Mouse (Mus musculus) spleen, postnatal 10 days (tissue): ENCODE measurements around the gene Igfbp5.

Source experiments
- DNase-seq, 2 experiments: peaks; one replicate each; pipeline ENCODE4 v3.0.0; 2021 to 2022; ENCODE audit warnings: low spot score in 2 of 2

Gene Igfbp5

GRCm38 (mm10) chr1:72842666-72843459 lies 31.8 kb downstream of the Igfbp5 start:
- DNase-seq = no peak

- DNase-seq = no peak
Measured at GRCm38 (mm10) chr1:72839791-72840190, 34.9 kb downstream of the Igfbp5 start.

GRCm38 (mm10) chr1:72839356-72839755 lies 35.3 kb downstream of the Igfbp5 start:
- DNase-seq = no peak

GRCm38 (mm10) chr1:72833563-72833962 lies 41.1 kb downstream of the Igfbp5 start:
- no peak for DNase-seq

- no peak for DNase-seq
Measured at GRCm38 (mm10) chr1:72832715-72833153, 42.0 kb downstream of the Igfbp5 start.

GRCm38 (mm10) chr1:72830485-72830884 lies 44.2 kb downstream of the Igfbp5 start:
- DNase-seq = no peak

GRCm38 (mm10) chr1:72828843-72829242 lies 45.8 kb downstream of the Igfbp5 start:
- DNase-seq = no peak

- DNase-seq = no peak
Measured at GRCm38 (mm10) chr1:72827411-72828315, 47.0 kb downstream of the Igfbp5 start.

GRCm38 (mm10) chr1:72826931-72827330 lies 47.8 kb downstream of the Igfbp5 start:
- no peak for DNase-seq

- DNase-seq = no peak
Measured at GRCm38 (mm10) chr1:72826446-72826845, 48.2 kb downstream of the Igfbp5 start.

GRCm38 (mm10) chr1:72825921-72826320 lies 48.8 kb downstream of the Igfbp5 start:
- no peak for DNase-seq

- DNase-seq = no peak
Measured at GRCm38 (mm10) chr1:72825286-72825685, 49.4 kb downstream of the Igfbp5 start.

GRCm38 (mm10) chr1:72824707-72825101 lies 50.0 kb downstream of the Igfbp5 start:
- no peak for DNase-seq

- DNase-seq = no peak
Measured at GRCm38 (mm10) chr1:72823751-72824706, 50.7 kb downstream of the Igfbp5 start, which contains the start of gene Igfbp2. Gene Igfbp2 (plus strand): TSS chr1:72824503.

- DNase-seq = no peak
Measured at GRCm38 (mm10) chr1:72822893-72823292, 51.8 kb downstream of the Igfbp5 start.

GRCm38 (mm10) chr1:72819995-72820394 lies 54.7 kb downstream of the Igfbp5 start:
- no peak for DNase-seq

- no peak for DNase-seq
Measured at GRCm38 (mm10) chr1:72815616-72816015, 59.1 kb downstream of the Igfbp5 start.

- DNase-seq = no peak
Measured at GRCm38 (mm10) chr1:72815184-72815583, 59.5 kb downstream of the Igfbp5 start.

GRCm38 (mm10) chr1:72813639-72814403 lies 60.9 kb downstream of the Igfbp5 start:
- DNase-seq = no peak

GRCm38 (mm10) chr1:72813089-72813638 lies 61.5 kb downstream of the Igfbp5 start:
- DNase-seq = no peak
